ENCODE assay signal across 15 mouse cellular contexts in genomic region chr13:94388566-94388965, GRCm38 (mm10).
"Had no signal": no experiment of that assay in that cellular context is flagged by ENCODE, and none has a peak within 500 bp of the region (broad histone marks: within the 10 kb centered on the region; RNA-seq: fewer than 3 reads in every experiment).

No protein-coding gene starts in this region.

- H3K27me3 ChIP-seq: limb, embryonic 13.5 days; neural tube, embryonic 13.5 days had no signal

- H3K4me2 ChIP-seq: limb, embryonic 13.5 days; neural tube, embryonic 13.5 days had no signal

- H3K9ac ChIP-seq: limb, embryonic 13.5 days; liver, embryonic 14.5 days; neural tube, embryonic 13.5 days had no signal

- H3K27ac ChIP-seq: kidney, postnatal 0 days; limb, embryonic 13.5 days; liver, embryonic 14.5 days; midbrain, embryonic 10.5 days; neural tube, embryonic 13.5 days had no signal

- H3K4me3 ChIP-seq: limb, embryonic 13.5 days; midbrain, embryonic 10.5 days; neural tube, embryonic 13.5 days had no signal

- DNase-seq: kidney, postnatal 36 days; layer of hippocampus, adult 9-11 months; lung, adult 18-20 months; lung, postnatal 36 days; retina, postnatal 1 day; right cerebral cortex, postnatal 4 days; spleen, adult 18-20 months; thymus, adult 18-20 months; thymus, postnatal 14 days had no signal

- ATAC-seq: midbrain, embryonic 16.5 days had no signal

- H3K4me1 ChIP-seq: neural tube, embryonic 13.5 days had no signal

- H3K9me3 ChIP-seq: limb, embryonic 13.5 days; midbrain, embryonic 10.5 days; neural tube, embryonic 13.5 days had no signal
